Mouse (Mus musculus) lung, adult 2 months (tissue): ENCODE results near the gene D330045A20Rik.

ENCODE experiments used
- CTCF ChIP-seq: fragments of 200-500 bp; IDR thresholded peaks from 2 replicates; pipeline ENCODE4 v1.5.1; 2011; ENCODE audit warnings: mild to moderate bottlenecking, low read length, control low read depth; ENCODE audit not compliant: insufficient read depth
- POLR2A ChIP-seq: fragments of 200-500 bp; IDR thresholded peaks from 2 replicates; pipeline ENCODE4 v1.6.1; 2011; ENCODE audit warnings: low read depth, mild to moderate bottlenecking, control low read depth, low read length, borderline replicate concordance; ENCODE audit errors: extremely low read depth

- TF ChIP-seq CTCF (no peak), POLR2A (no peak)
These were observed 44.3 kb downstream of the D330045A20Rik start for GRCm38 (mm10) chrX:139524303-139525091.
